Mouse (Mus musculus): ENCODE data around the gene Paqr9.

Paqr9 gene

DNA sequence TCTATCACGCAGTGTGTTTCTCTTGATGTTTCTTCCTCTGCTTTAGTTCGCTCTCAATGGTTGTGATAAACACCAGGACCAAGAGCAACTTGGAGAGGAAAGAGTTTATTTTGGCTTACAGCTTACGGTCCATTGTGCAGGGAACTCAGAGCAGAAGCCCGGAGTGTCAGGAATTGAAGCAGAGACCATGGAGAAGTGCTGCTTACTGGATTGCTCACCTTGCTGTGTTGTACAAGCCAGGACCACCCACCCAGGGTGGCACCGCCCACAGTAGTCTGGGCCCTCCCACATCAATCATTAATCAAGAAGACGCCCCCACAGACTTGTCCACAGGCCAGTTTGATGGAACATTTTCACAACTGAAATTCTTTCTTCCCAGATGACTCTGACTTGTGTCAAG is 18.0 kb downstream of the Paqr9 start:
- DNase-seq (ENCODE audit: low read depth, low spot score) = no peak

DNA sequence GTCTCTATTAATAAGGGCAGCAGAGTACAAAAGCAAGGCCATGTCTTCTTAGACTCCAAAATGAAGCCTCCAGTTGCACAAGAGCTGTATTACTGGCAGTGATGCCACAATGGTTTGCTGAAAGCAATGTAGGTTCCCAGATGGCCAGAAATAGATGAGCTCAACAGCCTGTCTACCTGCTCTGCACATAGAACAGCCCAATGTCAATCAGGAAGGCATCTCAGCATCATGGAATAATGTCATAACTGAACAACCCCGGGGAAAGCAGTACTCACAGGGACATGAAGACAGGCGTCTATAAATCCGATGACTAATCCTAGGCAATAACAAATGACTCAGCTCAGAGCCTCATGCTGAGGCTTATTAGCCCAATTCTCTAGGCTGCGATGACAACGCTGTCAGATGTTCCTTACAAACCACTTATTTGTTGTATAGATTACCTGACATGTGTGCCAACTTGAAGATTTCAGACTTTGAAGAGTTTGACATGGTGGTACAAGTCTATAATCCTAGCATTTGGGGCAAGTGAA is 19.0 kb downstream of the Paqr9 start:
- DNase-seq (ENCODE audit: low read depth, low spot score) = no peak

DNA sequence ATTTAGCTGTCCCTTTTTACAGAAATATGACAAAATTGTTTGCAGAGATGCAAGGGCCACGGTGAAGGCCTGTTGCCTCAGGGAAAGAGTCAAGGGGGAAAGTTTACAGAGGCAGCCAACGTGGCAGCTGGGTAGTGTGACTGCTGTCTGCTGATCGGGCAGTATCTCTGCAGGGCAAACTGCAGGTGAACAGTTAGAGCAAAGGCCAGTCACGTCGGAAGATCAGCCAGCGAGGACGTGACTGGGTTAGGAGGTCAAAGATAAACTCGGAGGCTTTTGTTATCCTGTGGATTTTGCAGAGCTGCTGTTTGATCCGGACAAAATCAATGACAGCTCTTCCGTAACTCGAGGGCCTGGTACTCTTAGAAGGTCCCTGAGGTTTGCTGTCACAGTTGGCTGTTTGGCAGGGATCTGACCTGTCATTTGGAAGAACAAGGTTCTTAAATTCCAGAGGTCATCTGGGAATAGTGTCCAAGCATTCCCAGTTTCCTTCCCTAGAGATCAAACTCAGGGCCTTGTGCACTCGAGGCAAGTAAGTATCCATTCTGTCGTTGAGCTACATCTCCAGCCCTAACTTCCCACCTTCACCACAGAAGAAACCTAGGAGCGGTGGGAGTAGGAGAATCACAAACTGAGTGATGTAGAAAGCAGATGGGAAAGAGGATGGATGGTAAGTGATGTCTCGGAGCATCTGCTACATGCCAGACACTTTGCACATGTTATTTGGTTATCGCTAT is 21.7 kb downstream of the Paqr9 start:
- no peak for DNase-seq (ENCODE audit: low read depth, low spot score)

DNA sequence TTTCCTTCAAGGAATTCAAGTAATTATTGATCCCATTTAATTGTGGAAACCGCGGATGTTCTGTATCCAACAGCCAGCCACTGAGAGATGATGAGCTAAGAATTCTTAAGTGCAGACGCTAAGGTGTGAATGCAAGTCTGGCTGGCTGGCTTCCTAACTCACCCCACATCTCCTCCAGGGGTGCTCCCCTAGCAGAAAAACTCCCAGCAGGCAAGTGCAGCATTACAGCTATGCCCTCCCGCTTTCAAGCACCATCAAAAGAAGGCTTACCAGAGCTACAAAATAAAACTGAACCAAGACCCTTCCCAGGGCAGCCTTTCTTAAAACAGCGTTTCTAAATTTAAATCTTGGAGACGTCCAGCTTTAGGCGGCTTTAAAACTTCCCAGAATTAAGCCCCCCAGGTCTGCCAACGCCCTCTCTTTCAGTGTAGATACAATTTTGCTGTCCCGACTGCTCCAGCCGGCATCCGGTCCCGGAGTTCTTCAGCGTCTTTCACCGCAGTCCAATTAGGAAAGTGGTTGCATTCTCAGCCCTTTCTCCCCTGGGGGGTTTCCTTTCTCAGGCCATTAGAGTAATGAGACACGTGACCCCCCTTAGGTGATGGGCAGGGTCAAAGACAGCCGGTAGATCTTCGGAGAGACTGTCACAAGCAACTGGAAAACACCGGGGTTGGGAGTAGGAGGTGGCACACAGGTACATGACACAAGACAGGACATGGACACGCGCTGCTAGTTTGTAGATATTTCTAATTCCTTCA is 22.5 kb downstream of the Paqr9 start:
- DNase-seq (ENCODE audit: low read depth, low spot score) = peak; percentile 55

DNA sequence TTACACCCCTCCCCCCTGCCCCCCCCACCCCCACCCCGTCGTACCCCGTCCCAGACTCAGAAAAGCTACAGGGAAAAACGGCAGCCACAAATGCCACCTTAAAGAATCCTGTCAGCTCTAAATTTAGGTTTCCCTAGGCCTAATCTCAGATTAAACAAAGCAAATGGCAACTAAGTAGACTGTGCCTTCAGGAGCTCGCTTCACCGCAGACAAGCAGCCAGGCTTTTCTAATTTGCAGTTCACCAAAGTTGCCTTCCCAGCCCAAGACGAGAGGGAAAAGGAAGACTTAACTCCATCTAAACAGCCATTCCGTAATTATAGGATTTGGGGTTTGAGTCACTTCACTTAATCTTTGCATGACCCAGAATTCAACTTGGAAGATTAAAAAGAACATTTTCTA is 23.1 kb downstream of the Paqr9 start:
- DNase-seq (ENCODE audit: low read depth, low spot score) = no peak

DNA sequence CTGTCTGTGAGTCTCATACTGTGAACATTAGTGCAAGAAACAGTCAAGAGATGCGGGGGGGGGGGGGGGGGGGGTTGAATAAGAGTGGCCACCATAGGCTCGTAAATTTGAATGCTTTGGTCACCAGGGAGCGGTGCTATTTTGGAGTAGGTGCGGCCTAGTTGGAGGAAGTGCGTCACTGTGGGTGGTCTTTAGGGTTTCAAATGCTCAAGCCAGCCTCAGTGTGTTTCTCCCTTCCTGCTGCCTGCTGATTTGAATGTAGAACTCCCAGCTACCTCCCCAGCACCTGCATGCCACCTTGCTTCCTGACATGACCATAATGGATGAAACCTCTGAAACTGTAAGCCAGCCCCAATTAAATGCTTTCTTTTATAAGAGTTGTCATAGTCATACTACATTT is 26.6 kb downstream of the Paqr9 start:
- no peak for DNase-seq (ENCODE audit: low read depth, low spot score)

DNA sequence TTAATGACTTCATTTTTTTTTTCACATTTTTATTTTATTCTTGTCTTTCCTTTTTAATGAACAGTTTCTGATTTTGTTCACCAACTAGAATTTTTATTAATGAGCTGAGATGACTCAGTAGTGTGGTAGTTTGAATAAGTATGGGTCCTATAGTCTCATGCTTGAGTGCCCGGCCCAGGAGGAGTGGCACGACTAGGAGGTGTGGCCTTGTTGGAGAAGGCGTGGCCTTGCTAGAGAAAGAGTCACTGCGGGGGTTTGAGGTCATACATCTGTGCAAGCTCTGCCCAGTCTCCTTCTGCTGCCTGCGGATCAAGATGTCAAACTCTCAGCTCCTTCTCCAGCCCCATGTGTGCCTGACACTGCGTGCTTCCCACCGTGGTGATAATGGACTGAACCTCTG is 28.6 kb downstream of the Paqr9 start:
- DNase-seq (ENCODE audit: low read depth, low spot score) = no peak

DNA sequence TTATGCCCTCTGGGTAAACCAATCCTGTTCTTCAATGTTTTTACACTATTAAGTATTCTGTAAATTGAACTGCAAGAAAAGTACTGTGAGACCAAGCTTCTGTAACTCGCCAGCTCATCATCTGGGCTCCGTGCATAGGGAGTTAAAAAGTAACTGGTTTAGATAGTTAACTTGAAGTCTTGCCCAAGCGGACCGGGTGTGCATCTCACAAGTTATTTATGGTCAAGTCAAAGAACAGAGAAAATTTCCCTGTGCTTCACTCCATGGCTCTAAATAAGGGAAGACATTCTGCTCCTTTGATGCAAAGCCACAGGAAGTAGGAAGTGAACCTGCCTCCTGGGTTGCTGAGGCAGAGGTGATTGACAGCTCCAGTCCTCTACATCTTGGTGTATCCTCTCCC is 34.8 kb downstream of the Paqr9 start:
- no peak for DNase-seq (ENCODE audit: low read depth, low spot score)

DNA sequence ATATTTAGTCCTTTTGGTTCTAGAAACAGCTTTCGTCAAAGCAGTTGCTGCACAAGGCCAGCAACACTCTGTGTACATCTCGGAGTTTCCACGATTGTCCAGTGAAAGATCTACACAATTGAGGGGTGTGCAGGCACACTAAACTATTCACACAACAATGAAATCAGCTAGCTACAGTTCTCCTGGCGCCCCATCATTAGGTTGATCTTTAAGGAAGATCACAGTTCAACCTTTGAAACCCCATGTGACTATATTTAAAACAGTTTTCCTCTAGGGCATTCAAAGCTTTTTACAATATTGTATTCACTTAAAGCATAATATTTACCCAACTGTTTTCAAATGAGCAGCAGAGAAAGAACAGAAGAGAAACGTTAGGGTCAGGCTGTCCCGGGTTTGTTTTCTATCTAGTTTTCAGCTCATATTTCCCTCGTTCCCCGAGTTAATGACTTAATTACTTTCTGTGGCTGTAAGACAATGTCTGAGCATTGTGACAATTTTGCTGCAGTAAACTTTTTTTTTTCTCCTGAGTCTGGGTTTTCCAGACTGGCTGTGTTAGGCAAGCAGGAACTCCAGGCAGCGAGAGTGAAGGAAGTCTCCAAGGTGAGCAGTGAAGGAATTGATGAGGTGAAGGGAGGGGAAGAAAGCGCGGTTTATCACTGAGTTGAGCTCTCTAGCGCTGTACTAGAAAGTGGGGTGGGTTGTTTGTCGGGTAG is 38.2 kb downstream of the Paqr9 start:
- no peak for DNase-seq (ENCODE audit: low read depth, low spot score)

DNA sequence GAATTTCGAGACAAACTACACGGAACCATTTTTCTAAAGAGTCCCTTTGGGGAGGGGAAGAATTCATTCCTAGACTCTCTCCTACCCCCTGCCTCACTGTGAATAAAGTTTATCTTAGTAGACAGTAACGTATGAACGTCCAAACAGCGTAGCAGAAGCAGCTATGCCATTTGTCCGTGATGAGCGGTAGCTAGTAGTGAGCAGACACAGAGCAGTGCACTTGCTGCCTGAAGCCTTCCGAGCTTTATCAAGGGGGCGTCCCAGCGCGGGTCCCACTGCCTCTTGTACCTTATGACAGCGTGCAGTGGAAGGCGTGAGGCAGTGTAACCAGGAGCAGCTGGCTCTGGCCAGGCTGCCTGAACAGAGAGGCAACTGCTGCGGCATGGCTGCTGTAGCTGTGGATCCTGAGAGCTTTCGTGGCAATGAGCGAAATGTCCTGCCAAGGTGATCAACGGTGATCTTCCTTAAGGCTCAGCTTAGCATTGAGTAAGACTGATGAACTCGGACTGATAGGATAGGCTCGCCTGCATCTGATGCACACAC is 38.8 kb downstream of the Paqr9 start:
- DNase-seq (ENCODE audit: low read depth, low spot score) = no peak

DNA sequence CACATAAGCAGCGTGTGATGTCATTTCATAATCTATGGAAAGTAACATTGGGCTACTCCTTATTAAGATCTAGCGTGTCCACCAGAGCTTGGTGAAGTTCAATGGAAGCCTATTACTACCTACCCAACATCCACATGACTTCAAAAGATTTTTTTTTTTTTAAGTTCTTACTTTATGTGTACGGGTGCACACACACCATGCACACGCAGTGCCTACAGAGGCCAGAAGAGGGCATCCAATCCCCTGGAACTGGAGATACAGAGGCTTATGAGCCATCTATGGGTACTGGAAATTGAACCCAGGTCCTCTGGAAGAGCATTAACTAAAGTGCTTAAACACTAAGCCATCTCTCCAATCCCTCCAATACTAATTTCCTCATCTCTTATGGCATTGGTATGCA is 39.9 kb downstream of the Paqr9 start:
- DNase-seq (ENCODE audit: low read depth, low spot score) = no peak

DNA sequence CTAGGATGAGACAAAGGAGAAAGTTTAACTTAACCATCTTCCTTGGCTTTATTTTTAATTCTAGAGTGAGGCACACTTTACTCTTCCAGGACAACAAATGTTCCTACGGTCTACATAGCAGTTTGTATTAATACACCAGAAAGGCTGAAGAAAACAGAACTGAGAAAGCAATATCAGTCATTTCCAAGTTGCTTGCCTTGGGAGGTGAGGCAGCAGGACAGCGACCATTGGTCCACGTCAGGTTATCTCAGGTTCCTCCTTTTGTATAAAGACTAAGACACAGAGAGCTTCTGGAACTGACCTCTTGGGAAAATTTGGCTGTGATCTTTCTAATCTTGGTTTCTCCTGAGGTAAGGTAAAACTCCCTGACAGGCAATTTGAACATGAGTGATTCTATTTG is 43.4 kb downstream of the Paqr9 start:
- DNase-seq (ENCODE audit: low read depth, low spot score) = no peak

DNA sequence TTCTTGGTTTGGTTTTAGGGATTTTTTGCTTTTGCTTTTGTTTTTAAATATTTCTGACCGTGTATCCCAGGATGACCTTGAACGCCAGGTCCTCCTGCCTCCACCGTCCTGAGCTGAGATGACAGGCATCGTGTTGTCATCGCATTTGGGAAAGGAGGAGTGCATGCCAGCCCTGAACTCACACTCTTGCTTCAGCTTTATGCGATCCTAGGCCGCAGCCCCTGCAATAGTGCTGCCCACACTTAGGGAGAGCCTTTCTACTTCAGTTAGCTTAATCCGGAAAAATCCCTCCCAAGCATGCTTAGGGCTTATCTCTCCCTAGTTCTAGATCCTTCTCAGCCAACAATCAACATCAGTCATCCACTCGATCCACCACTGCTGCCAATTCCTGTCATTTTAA is 43.9 kb downstream of the Paqr9 start:
- DNase-seq (ENCODE audit: low read depth, low spot score) = no peak

DNA sequence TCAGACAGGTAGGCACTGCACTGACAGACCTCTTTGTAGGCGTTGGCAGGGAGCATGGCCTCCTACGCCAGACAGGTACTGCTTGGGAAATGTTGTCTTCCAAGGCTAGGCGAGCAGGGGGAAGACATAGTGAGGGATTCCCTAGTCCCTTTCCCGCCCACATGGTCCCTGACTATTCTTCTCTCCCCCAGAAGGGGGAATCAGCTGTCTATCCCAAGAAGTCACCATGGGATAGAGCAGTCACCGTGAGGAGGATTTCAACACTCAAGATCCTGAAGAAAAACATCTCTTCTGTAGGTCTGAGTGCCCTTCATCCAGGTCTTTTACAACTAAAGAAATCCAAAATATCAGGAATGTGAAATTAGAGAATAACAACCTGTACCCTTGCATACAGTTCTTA is 47.7 kb downstream of the Paqr9 start:
- DNase-seq (ENCODE audit: low read depth, low spot score) = no peak

DNA sequence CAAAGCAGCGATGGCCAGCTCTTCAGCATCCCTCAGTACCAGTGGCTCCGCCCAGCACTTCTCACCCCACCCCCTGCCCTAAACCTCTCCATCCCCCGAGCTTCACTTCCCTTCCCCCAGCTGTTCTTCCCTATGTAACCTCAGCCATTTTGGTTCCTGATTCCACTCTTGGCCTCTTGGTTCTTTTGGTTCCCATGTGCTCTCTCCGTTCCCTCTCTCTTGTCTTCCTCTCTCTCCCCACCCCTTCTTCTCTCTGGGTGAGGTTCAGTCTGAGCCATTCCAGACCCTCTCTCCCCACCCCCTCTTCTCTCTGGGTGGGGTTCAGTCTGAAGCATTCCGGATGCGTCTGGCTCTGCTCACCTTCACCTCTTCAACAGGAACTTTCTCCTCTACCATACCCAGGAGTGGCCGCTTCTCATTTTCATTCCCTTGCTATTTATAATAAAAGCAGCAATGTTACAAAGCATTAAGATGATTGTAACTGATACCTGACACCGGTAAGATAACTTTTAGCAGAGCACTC is 52.9 kb downstream of the Paqr9 start:
- no peak for DNase-seq (ENCODE audit: low read depth, low spot score)

DNA sequence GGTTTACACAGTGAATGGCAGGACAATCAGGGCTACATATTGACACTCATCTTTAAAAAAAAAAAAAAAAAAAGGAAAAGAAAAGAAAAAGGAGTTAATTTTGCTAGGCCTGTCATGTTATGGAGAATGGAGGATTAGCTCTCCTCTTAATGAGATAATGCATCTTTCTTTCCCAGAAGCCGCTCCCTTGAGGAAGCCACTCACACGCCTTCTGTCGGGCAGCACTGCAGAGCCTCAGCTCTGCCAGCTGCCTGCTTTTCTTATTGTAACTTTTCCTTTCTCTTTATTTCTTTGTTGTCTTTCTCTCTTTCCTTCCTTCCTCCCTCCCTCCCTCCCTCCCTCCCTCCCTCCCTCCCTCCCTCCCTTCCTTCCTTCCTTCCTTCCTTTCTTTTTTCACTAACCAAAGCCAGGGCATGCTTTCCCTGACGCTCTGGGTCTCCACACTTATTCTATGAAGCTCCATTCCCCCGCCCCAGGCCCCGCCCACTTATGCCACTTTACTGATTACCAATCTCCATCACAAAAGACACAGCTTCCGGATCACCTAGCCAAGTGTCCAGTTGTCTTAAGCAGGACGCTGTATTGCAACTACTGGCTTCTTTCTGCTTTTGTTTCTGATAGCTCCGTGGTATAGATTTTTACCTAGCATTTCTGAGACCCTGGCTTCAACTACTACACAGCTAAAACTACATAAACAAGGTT is 54.1 kb downstream of the Paqr9 start:
- no peak for DNase-seq (ENCODE audit: low read depth, low spot score)

DNA sequence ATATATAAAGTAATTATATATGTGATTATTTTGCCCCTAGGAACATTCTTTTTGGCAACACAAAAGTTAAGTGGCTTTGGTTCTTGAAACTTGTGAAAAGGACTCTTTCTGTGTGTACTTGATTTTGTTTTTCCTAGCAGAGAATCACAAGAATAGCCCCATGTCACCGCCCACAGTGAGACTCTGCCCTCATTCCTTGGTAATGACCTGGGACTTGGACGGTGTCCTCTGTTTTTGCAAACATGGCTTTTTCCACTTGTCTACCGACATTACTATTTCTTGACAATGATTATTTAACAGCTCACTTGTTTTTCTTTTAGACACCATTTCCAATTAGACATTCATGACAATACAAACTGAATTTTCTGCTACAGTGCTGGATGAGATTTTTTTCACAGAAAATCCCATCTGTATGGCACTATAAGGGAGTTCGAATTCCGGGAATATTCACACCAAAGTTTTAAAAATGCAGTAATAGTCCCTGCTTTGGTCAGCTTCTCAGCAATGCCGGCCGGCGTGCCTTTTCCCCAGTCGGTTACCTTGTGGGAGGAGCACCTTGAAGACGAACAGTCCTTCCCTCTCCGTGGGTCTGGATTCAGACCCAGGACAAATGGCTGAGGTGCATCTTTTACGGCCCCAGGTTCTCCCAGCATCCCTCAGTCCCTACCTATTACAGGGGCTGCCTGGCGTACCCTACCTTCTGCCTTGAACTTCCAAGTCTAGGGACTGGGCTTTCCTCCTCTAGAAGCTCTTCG is 55.6 kb downstream of the Paqr9 start:
- DNase-seq (ENCODE audit: low read depth, low spot score) = no peak

DNA sequence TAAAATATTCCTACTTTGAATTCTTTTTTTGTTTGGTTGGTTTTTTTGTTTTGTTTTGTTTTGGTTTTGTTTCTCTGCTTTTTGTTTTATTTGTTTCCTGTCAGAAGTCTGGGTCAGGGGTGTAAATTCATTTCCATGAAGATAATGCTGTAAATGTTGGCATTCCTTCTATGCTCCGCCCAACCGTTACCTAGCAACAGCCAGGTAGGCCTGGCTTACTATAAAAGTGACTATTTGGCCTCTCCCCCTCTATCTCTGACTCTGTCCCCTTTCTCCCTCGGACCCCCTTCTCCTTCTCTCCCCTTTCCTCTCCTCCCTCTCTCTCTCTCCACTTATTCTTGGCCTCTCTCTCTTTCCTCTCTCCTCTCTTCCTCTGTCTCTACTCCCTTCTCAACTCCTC is 56.5 kb downstream of the Paqr9 start:
- DNase-seq (ENCODE audit: low read depth, low spot score) = no peak

Measured in forelimb bud, embryonic 11.5 days (tissue).